Mouse (Mus musculus) stomach, embryonic 14.5 days (tissue): ENCODE data around the gene Plxnd1. TPM values are rescaled to one million over a fixed set of nuclear protein-coding genes. Genes with fewer than 3 reads are reported as not detected.

Experiments used
- ATAC-seq: fragments of 200-750 bp; cut with Nextera tagmentation; 2 replicates; pipeline ENCODE4 v1.8.0; 2017; ENCODE audit warnings: low read depth, moderate TSS enrichment; ENCODE audit not compliant: insufficient number of reproducible peaks, insufficient read depth, low FRiP score
- H3K27ac ChIP-seq: fragments of 300-500 bp; sonication (generic); 2 replicates; pipeline ENCODE4 v1.5.1; 2014; ENCODE audit warnings: mild to moderate bottlenecking, low read length, moderate library complexity, mixed read lengths
- H3K27me3 ChIP-seq: fragments of 300-500 bp; sonication (generic); 2 replicates; pipeline ENCODE4 v1.6.1; 2014; ENCODE audit warnings: low read length, control low read depth, mixed read lengths; ENCODE audit not compliant: control insufficient read depth, insufficient read depth
- H3K36me3 ChIP-seq: fragments of 300-500 bp; sonication (generic); 2 replicates; pipeline ENCODE4 v1.6.1; 2014; ENCODE audit warnings: mild to moderate bottlenecking, control low read depth, low read length, moderate library complexity, mixed read lengths; ENCODE audit not compliant: control insufficient read depth, insufficient read depth
- H3K4me1 ChIP-seq: fragments of 300-500 bp; sonication (generic); 2 replicates; pipeline ENCODE4 v1.6.1; 2014; ENCODE audit warnings: low read length, control low read depth, mixed read lengths; ENCODE audit not compliant: control insufficient read depth, insufficient read depth
- H3K4me2 ChIP-seq: fragments of 300-500 bp; sonication (generic); replicated peaks from 2 replicates; pipeline ENCODE4 v1.6.1; 2014; ENCODE audit warnings: low read depth, low read length, control low read depth
- H3K4me3 ChIP-seq: fragments of 300-500 bp; sonication (generic); 2 replicates; pipeline ENCODE4 v1.5.1; 2014; ENCODE audit warnings: low read depth, low read length, control low read depth
- H3K9ac ChIP-seq: fragments of 300-500 bp; sonication (generic); replicated peaks from 2 replicates; pipeline ENCODE4 v1.6.1; 2014; ENCODE audit warnings: low read depth, mild to moderate bottlenecking, control low read depth, low read length, moderate library complexity, mixed read lengths
- H3K9me3 ChIP-seq: fragments of 300-500 bp; sonication (generic); 2 replicates; pipeline ENCODE4 v1.6.1; 2016; ENCODE audit warnings: low read depth, low read length, control low read depth; ENCODE audit not compliant: control insufficient read depth
- WGBS: fragments of 180-500 bp; shearing (Covaris S2); extraction: QIAGEN DNeasy Blood & Tissue Kit; methylation state at CpG from one replicate; pipeline ENCODE4 v1.1.7; 2014; 5-methylcytosine and 5-hydroxymethylcytosine counted together
- polyA plus RNA-seq: library from polyadenylated mRNA; unstranded; fragments of >200 nt; fragmentation: Nextera tagmentation; extraction: Ambion mirVana; gene quantifications from 2 replicates; pipeline ENCODE4 v1.2.1, GENCODE M21; 2014

The Plxnd1 gene
- polyA plus RNA-seq, 1 experiment from 2014 or later: 44.5 TPM

GRCm38 (mm10) chr6:115984580-115984979, 10.2 kb downstream of the Plxnd1 start:
- H3K9ac ChIP-seq: no peak overlapping the region

DNA sequence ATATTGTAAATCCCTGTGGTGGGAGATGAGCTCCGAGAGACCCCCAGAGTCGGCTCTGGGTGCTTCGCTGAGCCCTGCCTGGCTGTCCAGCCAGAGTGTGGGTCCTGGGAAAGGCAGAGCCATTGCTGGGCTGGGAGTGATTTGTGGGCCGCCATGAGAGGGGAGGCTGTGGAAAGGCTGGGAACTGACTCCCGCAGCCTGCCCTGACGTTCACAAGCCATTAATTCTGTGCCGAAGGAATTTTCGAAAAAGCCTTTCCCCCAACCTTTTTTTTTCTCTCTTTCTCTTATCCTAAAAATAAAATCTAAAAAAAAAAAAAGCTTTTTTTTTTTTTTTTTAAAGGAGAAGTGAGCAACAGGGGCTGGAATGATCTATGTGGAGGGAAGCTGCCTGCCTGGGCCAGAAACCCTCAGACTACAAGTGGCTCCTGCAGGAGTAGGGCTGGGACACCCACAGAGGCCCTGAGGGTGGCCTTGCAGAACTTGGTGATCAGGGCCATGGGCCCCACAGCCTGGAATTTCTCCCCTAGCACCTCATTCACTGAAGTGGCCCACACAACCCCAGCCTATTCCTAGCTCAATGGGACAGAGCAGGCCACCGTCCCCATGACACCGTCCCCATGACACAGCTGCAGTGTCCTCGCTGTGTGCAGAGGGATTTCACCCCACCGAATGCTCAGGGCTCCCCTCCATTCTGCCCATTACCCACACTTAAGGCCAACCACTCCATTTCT, 11.3 kb downstream of the Plxnd1 start:
- Histone ChIP-seq H3K9ac (no peak overlapping the region), H3K4me1 (peaks cover 38% of the 10 kb centered on the region), H3K36me3 (no peaks in the 10 kb centered on the region)

More at GRCm38 (mm10) chr6:115984580-115984979, 10.2 kb downstream of the Plxnd1 start:
- Histone ChIP-seq H3K27ac (no peak overlapping the region), H3K36me3 (no peaks in the 10 kb centered on the region), H3K4me3 (no peak overlapping the region), H3K9me3 (no peaks in the 10 kb centered on the region), H3K27me3 (no peaks in the 10 kb centered on the region), H3K4me1 (peaks cover 38% of the 10 kb centered on the region), H3K4me2 (0 out of 2 replicates have a peak overlapping the region, but pooled peaks have one; percentile 17)
- no peak for ATAC-seq
- WGBS: 46% methylated on average over 7 of the region's 7 CpGs

DNA sequence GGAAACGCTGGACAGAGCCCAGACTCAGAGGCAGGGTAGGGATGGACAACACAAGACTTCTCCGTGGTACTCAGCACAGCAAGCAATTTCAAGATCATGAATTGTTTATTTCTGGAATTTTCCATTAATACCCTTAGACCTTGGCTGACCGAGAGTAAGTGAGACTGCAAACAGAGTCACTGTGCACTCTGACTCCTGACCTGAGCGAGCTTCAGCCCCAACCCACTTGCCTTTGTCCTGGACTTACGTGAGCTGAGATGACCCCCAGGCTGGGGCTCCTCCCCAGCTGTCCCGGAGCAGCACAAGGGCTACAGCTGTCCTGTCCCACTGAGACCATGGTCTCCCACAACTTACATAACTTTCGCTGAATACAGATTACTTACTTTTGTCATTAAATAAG, 11.9 kb downstream of the Plxnd1 start:
- Histone ChIP-seq H3K9me3 (no peaks in the 10 kb centered on the region), H3K27me3 (no peaks in the 10 kb centered on the region), H3K36me3 (no peaks in the 10 kb centered on the region), H3K4me3 (no peak overlapping the region), H3K4me1 (peaks cover 38% of the 10 kb centered on the region), H3K27ac (peak overlapping the region; percentile 68; the same call in 1 of the 2 replicates), H3K9ac (no peak overlapping the region), H3K4me2 (no peak overlapping the region; the same call in 1 of the 2 replicates)
- WGBS: 44% methylated on average over 7 of the region's 7 CpGs
- ATAC-seq: no peak

More for the DNA sequence above, 11.3 kb downstream of the Plxnd1 start:
- Histone ChIP-seq H3K4me3 (no peak overlapping the region), H3K27me3 (no peaks in the 10 kb centered on the region), H3K4me2 (no peak overlapping the region; the same call in 1 of the 2 replicates), H3K27ac (peak overlapping the region; percentile 68), H3K9me3 (no peaks in the 10 kb centered on the region)
- WGBS: 47% methylated on average over 12 of the region's 12 CpGs
- ATAC-seq: no peak

DNA sequence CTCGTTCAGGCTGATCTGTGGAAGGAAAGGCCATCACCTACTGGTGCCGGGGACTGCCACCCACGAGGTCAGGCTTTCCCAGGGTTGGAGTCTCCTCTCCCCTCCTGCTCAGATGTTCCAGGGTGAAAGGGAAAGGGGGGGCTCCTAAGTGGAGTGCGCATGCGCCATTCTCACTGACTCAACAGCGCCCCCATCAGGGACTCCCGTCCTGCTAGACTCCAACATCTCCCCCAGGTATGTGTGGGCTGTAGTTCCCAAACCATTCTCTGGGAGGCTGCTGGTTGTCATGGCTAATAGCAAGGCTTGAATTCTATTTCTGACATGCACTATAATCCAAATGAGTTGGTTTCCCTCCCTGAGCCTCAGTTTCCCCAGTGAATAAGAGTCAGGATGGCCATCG, 16.2 kb downstream of the Plxnd1 start:
- Histone ChIP-seq H3K27me3 (no peaks in the 10 kb centered on the region), H3K4me1 (peaks cover 9% of the 10 kb centered on the region; the same call in 1 of the 2 replicates), H3K9me3 (no peaks in the 10 kb centered on the region), H3K9ac (no peak overlapping the region), H3K27ac (no peak overlapping the region), H3K36me3 (peaks cover 12% of the 10 kb centered on the region; the same call in 1 of the 2 replicates), H3K4me2 (no peak overlapping the region), H3K4me3 (no peak overlapping the region)
- ATAC-seq: no peak
- 63% methylated on average over 8 of the region's 8 CpGs for WGBS

GRCm38 (mm10) chr6:115977810-115978209, 17.0 kb downstream of the Plxnd1 start:
- 76% methylated on average over 15 of the region's 15 CpGs for WGBS
- Histone ChIP-seq H3K4me1 (peaks cover 6% of the 10 kb centered on the region; the same call in 1 of the 2 replicates), H3K36me3 (peaks cover 12% of the 10 kb centered on the region; the same call in 1 of the 2 replicates)

GRCm38 (mm10) chr6:115975606-115976005, 19.2 kb downstream of the Plxnd1 start:
- H3K4me1 ChIP-seq: peaks cover 13% of the 10 kb centered on the region
- H3K36me3 ChIP-seq: peaks cover 12% of the 10 kb centered on the region; the same call in 1 of the 2 replicates
- 86% methylated on average over 8 of the region's 8 CpGs for WGBS

More at GRCm38 (mm10) chr6:115977810-115978209, 17.0 kb downstream of the Plxnd1 start:
- Histone ChIP-seq H3K4me2 (no peak overlapping the region), H3K27me3 (no peaks in the 10 kb centered on the region), H3K4me3 (no peak overlapping the region), H3K27ac (no peak overlapping the region), H3K9ac (no peak overlapping the region), H3K9me3 (no peaks in the 10 kb centered on the region)
- ATAC-seq: no peak

DNA sequence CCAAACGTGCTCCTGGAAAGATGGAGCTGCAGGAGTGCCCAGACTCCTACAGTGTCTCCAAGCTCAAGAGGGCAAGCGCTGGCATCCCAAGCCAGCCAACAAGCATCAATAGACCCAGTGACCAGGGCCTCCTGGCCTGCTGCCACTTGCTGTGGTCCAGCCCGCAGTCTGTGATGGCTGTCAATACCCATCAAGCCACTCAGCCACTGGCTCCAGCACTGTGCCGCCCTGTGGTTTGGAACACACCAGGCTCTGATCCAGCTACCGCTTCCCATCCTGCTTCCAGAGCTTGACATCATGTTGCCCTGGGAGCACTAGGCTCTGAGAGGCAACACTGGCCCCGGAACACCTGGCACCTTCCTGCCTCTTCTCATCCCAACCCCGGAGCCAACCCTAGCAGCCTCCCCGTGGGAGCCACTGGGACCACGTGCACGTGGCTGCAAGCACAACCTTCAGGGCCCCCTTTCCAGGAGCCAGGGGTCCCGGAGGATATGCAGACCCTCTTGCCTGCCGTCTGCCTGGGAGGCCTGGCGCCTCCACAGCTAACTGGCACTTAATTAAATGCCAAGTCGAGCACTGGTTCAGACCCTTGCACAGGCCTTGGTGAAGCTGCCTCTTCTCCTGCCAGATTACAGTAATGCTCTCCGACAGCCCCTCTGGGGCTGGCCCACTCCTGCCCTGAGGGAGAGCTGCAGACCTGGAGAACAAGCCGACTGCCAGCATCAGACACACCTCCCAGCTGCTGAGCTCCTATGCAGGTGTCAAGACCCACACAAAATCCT, 20.7 kb downstream of the Plxnd1 start:
- Histone ChIP-seq H3K36me3 (peaks cover 12% of the 10 kb centered on the region; the same call in 1 of the 2 replicates), H3K4me1 (peaks cover 13% of the 10 kb centered on the region), H3K27me3 (no peaks in the 10 kb centered on the region), H3K9ac (no peak overlapping the region), H3K27ac (no peak overlapping the region), H3K9me3 (no peaks in the 10 kb centered on the region), H3K4me2 (no peak overlapping the region), H3K4me3 (no peak overlapping the region)
- no peak for ATAC-seq
- WGBS: 82% methylated on average over 16 of the region's 16 CpGs

More at GRCm38 (mm10) chr6:115975606-115976005, 19.2 kb downstream of the Plxnd1 start:
- no peak overlapping the region for H3K9ac ChIP-seq
- no peak overlapping the region for H3K27ac ChIP-seq
- no peaks in the 10 kb centered on the region for H3K9me3 ChIP-seq
- H3K4me2 ChIP-seq: no peak overlapping the region
- no peak for ATAC-seq
- H3K4me3 ChIP-seq: no peak overlapping the region
- no peaks in the 10 kb centered on the region for H3K27me3 ChIP-seq

GRCm38 (mm10) chr6:115973139-115973875, 21.5 kb downstream of the Plxnd1 start:
- H3K27me3 ChIP-seq: no peaks in the 10 kb centered on the region
- H3K36me3 ChIP-seq: peaks cover 16% of the 10 kb centered on the region; the same call in 1 of the 2 replicates
- no peaks in the 10 kb centered on the region for H3K9me3 ChIP-seq
- no peak overlapping the region for H3K27ac ChIP-seq
- H3K4me1 ChIP-seq: peaks cover 13% of the 10 kb centered on the region
- no peak overlapping the region for H3K4me3 ChIP-seq
- WGBS: 88% methylated on average over 15 of the region's 15 CpGs
- H3K9ac ChIP-seq: no peak overlapping the region
- H3K4me2 ChIP-seq: no peak overlapping the region
- ATAC-seq: no peak
